ENCODE assay signal across 25 mouse cellular contexts in genomic region chr8:9211751-9212150, GRCm38 (mm10).
"Had no signal": no experiment of that assay in that cellular context is flagged by ENCODE, and none has a peak within 500 bp of the region (broad histone marks: within the 10 kb centered on the region; RNA-seq: fewer than 3 reads in every experiment).

No protein-coding gene starts in this region.

- H3K27ac ChIP-seq: gastrocnemius, adult 2 months; heart, embryonic 10.5 days; hindbrain, embryonic 10.5 days; hindbrain, embryonic 12.5 days; hindbrain, embryonic 14.5 days; limb, embryonic 13.5 days; limb, embryonic 15.5 days; liver, embryonic 12.5 days; liver, embryonic 14.5 days had no signal

- H3K36me3 ChIP-seq: heart, embryonic 10.5 days; heart, embryonic 12.5 days; hindbrain, embryonic 10.5 days; hindbrain, embryonic 12.5 days; limb, embryonic 13.5 days; limb, embryonic 15.5 days; liver, embryonic 12.5 days had no signal

- H3K4me3 ChIP-seq: gastrocnemius, adult 2 months; heart, embryonic 10.5 days; heart, embryonic 12.5 days; hindbrain, embryonic 10.5 days; hindbrain, embryonic 12.5 days; limb, embryonic 13.5 days; limb, embryonic 15.5 days; liver, embryonic 12.5 days had no signal

- H3K27me3 ChIP-seq: heart, embryonic 12.5 days; hindbrain, embryonic 12.5 days; limb, embryonic 13.5 days; limb, embryonic 15.5 days; liver, embryonic 12.5 days had no signal

- ATAC-seq: hindbrain, embryonic 16.5 days; inflammation-experienced regulatory T-cells, adult 6 months; intestine, postnatal 0 days; liver, embryonic 12.5 days had no signal

- H3K4me2 ChIP-seq: heart, embryonic 12.5 days; hindbrain, embryonic 12.5 days; hindbrain, embryonic 14.5 days; limb, embryonic 13.5 days; limb, embryonic 15.5 days; liver, embryonic 12.5 days had no signal

- H3K4me1 ChIP-seq: heart, embryonic 10.5 days; heart, embryonic 12.5 days; hindbrain, embryonic 10.5 days; hindbrain, embryonic 12.5 days; limb, embryonic 15.5 days; liver, embryonic 12.5 days had no signal

- H3K9ac ChIP-seq: heart, embryonic 12.5 days; hindbrain, embryonic 12.5 days; hindbrain, embryonic 14.5 days; limb, embryonic 13.5 days; limb, embryonic 15.5 days; liver, embryonic 12.5 days; liver, embryonic 14.5 days had no signal

- H3K9me3 ChIP-seq: heart, embryonic 10.5 days; heart, embryonic 12.5 days; hindbrain, embryonic 10.5 days; hindbrain, embryonic 12.5 days; limb, embryonic 13.5 days; limb, embryonic 15.5 days; liver, embryonic 12.5 days had no signal

- DNase-seq: gastrocnemius, adult 2 months; gastrocnemius, postnatal 10 days; gastrocnemius, postnatal 25 days; heart, adult 18-20 months; heart, postnatal 10 days; heart, postnatal 4 days; kidney, adult 18-20 months; kidney, adult 8-10 months; kidney, postnatal 14 days; kidney, postnatal 36 days; layer of hippocampus, adult 9-11 months; layer of hippocampus, postnatal 36 days; left cerebral cortex, postnatal 4 days had no signal
